Mouse (Mus musculus) lung, postnatal 36 days (tissue): Measurements from ENCODE around the gene E4f1.

Experiments
- DNase-seq: peaks from one replicate; pipeline ENCODE4 v3.0.0; 2022; ENCODE audit warnings: mixed read lengths

E4f1 gene

DNA sequence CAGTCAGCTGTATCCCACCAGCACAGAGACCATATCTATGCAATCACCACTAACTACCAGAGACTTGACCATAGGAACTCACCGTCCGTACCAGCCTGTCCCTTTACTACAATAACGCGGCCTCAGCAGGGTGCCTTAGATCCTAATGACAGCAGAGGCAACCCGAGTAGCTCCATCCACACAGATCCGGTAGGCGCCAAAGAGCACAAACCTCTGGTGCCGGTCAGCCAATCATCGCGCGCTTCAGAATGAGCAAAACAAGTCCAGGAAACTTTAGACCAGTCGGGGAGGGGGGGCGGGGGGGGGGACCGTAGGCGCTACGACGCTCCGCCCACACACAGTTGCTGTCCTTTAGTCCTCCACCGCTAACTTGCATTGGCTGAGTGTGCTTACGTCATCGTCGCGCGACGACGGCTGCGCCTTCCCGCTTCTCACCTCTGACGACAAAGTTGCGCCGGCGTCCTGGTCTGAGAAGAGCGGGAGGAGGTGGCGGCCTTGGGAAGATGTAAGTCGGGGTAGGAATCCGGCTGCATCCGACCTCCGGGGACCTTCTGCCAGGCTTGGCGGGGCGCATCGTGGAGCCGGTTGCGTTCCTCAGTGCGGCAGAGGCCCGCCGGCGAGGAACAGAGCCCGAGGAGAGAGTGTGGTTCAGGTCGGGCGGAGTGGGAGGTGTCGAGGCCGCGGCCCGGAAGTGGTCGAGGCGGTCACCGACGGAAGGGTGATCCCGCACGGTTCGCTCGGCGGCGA lies 55.7 kb downstream of the E4f1 start, which contains the start of gene Rnps1:
Gene Rnps1, plus strand, starts transcription at position 336 of the 747 bp plus-strand sequence.
- DNase-seq, result peak; percentile 97

GRCm38 (mm10) chr17:24413557-24414211 lies 56.4 kb downstream of the E4f1 start:
- peak; percentile 52 for DNase-seq

- no peak for DNase-seq
Observed at GRCm38 (mm10) chr17:24407116-24407803, 62.9 kb downstream of the E4f1 start.

- DNase-seq, result no peak
Observed at GRCm38 (mm10) chr17:24402371-24402770, 67.7 kb downstream of the E4f1 start.

DNA sequence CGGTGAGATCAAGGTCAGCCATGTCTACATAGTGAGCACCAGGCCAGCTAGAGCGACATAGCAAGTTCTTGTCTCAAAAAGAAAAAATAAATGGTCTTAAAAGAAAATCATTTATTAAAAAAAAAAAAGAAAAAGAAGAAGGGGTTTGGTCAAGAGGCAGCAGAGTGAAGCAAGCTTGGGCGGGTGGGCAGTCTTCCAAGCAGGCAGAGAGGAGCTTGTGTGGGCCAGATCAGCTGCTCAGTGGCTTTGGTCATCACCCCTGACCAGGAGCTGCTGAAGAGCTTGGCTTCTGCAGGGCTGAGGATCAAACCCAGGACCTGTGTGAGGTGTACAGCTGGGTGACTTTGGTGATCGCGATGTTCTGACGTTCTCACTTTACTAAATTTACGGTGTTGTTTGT lies 75.7 kb downstream of the E4f1 start:
- peak; percentile 30 for DNase-seq
